Mouse (Mus musculus) olfactory bulb, adult 2 months (tissue): ENCODE results near the gene Stx2. TPM values are rescaled to one million over a fixed set of nuclear protein-coding genes. Genes with fewer than 3 reads are reported as not detected.
A peak's percentile ranks its signal among the peaks of the same experiment; 100 is the strongest.

Experiments used
- H3K27ac ChIP-seq: fragments of 200-500 bp; 2 replicates; pipeline ENCODE4 v1.5.1; 2012; ENCODE audit warnings: low read depth, low read length; ENCODE audit not compliant: insufficient read depth
- H3K4me1 ChIP-seq: fragments of 200-500 bp; 2 replicates; pipeline ENCODE4 v1.6.1; 2012; ENCODE audit warnings: low read length; ENCODE audit not compliant: control insufficient read depth, insufficient read depth
- H3K4me3 ChIP-seq: fragments of 200-500 bp; 2 replicates; pipeline ENCODE4 v1.5.1; 2012; ENCODE audit warnings: mild to moderate bottlenecking, low read depth, low read length, moderate library complexity; ENCODE audit not compliant: insufficient read depth
- CTCF ChIP-seq: fragments of 200-500 bp; IDR thresholded peaks from 2 replicates; pipeline ENCODE4 v1.5.1; 2012; ENCODE audit warnings: low read depth, mild to moderate bottlenecking, low read length, moderate library complexity; ENCODE audit not compliant: insufficient read depth
- POLR2A ChIP-seq: fragments of 200-500 bp; IDR thresholded peaks from 2 replicates; pipeline ENCODE4 v1.6.1; 2012; ENCODE audit warnings: mild to moderate bottlenecking, low read depth, low read length, moderate library complexity; ENCODE audit not compliant: insufficient read depth
- WGBS: fragments of 180-500 bp; shearing (Covaris S2); methylation state at CpG from one replicate; pipeline ENCODE4 v1.1.7; 2018; 5-methylcytosine and 5-hydroxymethylcytosine counted together
- polyA plus RNA-seq: library from polyadenylated mRNA; stranded (reverse); fragments of >200 nt; gene quantifications from 2 replicates; pipeline ENCODE4 v1.2.4, GENCODE M21; 2012; ENCODE audit warnings: low replicate concordance; ENCODE audit not compliant: missing spikeins, insufficient read depth, insufficient read length

Stx2 gene
- not detected in 2 replicates for polyA plus RNA-seq

DNA sequence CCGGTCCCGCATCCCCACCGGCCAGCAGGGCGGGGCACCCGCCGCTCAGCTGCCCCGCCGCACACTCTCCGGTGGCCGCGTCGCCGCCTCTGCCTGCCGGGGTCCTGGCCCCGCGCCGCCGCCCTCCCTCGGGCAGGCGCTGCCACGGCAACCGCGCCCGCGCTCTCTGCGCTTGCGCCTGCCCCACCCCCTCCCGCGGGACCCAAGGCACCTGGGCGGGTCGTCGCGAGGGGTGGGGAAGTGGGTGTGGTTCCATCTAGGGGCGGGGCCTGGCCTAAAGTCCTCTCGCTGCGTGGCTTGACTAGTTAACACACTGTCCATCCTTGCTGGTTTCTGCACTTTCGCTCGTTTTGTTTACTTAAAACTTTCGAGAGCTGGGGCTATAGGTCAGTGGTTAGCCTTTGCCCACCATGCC, at the start of gene Stx2:
Gene Stx2, minus strand, starts transcription at position 163 of the 415 bp plus-strand sequence.
- H3K27ac ChIP-seq, result no peak within 1 kb of the TSS

DNA sequence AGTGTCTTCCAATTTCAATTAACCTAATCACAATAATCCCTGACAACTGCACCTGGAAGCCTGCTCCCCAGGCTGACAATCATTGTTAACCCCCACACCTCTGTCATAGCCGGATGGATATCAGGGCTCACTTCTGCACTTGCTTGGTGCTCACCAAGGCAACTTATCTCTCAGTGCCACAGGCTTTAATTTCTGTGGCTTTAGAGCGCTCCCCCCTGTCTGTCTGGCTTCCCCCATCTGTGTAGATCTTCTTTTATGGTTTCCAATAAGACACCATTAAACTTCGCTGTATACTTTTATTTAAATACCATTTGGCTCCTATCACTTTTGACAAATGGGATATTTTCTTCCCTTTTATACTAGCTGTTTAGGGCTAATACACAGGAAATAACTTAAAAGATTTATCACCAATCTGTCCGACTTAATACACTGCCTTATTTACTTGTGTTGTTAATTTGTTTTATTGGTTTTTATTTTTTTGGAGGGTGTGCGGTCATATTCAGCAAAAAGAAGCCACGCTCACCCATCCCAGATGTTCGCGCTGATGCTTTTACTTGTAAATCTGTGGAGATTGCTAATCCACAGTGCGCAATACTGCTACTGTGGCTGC, 46.4 kb upstream of the Stx2 start:
- Histone ChIP-seq H3K4me1 (peaks cover 7% of the 10 kb centered on the region), H3K4me3 (no peak overlapping the region), H3K27ac (no peak overlapping the region)
- TF ChIP-seq POLR2A, result no peak
- TF ChIP-seq CTCF, result no peak
- WGBS, result 93% methylated on average over 9 of the region's 9 CpGs

More for the DNA sequence above, at the start of gene Stx2:
- TF ChIP-seq CTCF (no peak), POLR2A (peak; percentile 55; the same call in 1 of the 2 replicates)
- H3K4me3 ChIP-seq, result peak within 1 kb of the TSS; percentile 87
- H3K4me1 ChIP-seq, result peaks cover 20% of the 10 kb centered on the region
- under 1% methylated on average over 39 of the region's 39 CpGs for WGBS

DNA sequence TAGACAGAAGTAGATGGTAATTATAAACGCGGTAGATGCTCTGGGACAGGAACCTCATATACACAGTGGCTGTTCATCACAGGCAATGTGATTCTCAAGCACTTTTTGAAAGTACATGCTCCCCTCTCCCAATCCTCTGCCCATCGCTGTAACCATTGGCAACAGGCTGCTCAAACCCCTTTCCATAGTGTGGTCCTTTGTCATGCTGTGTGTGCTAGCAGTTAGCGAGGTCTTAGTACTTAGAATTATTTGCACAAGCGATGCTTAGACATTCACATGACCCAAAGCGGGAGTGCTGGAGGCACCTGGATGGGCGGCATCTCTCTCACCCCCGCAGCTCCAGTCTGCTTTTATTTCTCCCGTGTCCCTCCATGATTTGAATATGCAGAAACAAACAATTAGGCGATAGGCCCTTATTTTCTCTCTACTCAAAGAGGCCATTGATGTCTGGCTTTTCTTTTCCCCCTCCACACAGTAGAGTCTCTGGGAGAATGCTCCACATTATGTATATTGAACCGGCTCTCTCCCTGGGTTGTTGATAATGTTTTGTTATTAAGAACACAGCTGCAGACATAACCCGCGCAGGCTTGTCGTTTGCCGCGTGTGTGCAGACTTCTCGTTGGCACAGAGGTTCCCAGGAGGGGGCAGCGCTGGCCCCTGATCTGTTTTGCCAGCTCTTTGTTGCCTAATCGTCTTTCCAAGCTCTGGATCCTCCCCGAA, 44.4 kb upstream of the Stx2 start:
- Histone ChIP-seq H3K4me1 (peaks cover 7% of the 10 kb centered on the region), H3K27ac (no peak overlapping the region), H3K4me3 (no peak overlapping the region)
- 12% methylated on average over 20 of the region's 20 CpGs for WGBS
- TF ChIP-seq CTCF (no peak), POLR2A (no peak)

DNA sequence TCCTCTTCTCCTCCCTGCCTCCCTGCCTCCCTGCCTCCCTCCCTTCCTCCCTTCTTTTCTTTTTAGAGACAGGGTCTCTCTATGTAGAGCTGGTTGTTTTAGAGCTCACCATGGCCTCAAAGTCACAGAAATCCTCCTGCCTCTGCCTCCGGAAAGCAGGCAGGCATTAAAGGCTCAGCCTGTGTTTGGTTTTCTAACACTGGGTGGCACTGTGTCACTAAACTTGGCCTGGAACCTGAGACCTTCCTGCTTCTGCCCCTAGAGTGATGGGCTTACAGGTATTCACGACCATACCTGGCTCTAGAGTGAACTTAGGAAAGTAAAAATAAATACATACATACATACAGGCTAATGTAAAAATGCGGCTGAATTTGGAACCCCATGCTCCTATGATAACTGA, 43.5 kb upstream of the Stx2 start:
- 92% methylated on average over 3 of the region's 3 CpGs for WGBS
- Histone ChIP-seq H3K4me1 (peaks cover 7% of the 10 kb centered on the region), H3K27ac (no peak overlapping the region), H3K4me3 (no peak overlapping the region)
- no peak for TF ChIP-seq POLR2A
- no peak for TF ChIP-seq CTCF

DNA sequence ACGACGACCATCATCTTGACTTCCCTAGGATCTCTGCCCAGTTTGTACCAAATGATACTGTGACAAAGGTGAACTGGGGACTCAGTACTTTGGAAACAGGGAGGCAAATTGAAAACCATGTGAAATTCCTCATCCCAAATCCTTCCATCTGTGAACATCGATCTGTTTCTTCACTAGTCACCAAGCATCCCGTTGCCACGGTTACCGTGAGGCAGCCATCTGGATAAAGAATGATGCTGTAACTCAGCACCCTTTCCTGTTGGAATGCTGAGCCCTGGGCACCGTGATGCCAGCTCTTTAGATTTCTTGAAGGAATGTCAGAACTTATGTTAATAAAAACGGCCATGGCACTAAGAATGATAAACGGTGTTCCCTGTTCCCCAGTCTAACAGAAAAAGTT, 41.0 kb upstream of the Stx2 start:
- TF ChIP-seq CTCF, result no peak
- TF ChIP-seq POLR2A, result no peak
- H3K4me1 ChIP-seq, result peaks cover 7% of the 10 kb centered on the region
- H3K4me3 ChIP-seq, result no peak overlapping the region
- WGBS, result 62% methylated on average over 9 of the region's 9 CpGs
- H3K27ac ChIP-seq, result no peak overlapping the region

DNA sequence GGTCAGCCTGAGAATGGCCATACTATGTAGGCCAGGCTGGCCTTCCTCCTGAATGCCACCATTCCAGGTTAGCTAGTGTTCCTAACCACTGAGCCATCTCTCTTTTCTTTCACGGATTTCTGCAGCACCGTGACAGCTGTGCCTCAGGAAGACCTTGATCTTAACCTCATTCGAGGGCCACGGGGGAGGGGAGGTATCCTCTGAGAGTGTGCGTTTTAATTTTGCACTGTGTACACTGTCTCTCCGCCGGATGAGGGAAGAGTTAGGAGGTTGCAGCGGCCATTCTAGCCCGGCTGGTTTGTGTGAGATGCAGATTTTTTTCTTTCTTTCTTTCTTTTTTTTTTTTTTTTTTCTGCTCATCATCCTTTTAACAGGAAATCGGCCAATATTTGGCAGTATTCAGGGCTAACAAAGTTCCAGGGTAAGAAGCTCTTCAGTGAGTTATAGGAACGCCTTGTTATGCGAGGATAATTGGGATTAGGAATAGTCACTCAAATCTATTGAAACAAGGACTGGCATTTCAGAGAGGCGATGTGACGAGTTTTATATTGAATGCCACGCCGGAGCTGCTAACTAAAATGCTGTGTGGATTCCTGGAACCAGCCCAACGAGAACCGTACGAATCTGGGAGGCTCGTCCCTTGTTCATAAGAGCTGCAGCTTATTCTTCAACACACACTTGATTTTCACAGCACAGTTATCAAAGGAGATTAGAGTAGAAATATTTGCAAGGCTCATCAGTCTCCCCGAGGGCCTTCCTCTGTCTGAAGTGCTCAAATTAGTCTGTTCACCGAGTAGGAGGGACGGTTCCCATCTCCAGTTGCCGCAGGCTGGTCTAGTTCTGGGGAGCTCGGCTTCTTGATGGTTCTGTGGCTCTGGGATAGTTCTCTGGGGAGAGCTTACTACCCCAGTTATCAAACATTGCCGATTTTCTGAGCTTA, 37.5 kb upstream of the Stx2 start:
- TF ChIP-seq POLR2A, result no peak
- TF ChIP-seq CTCF, result no peak
- no peak overlapping the region for H3K27ac ChIP-seq
- 37% methylated on average over 26 of the region's 26 CpGs for WGBS

DNA sequence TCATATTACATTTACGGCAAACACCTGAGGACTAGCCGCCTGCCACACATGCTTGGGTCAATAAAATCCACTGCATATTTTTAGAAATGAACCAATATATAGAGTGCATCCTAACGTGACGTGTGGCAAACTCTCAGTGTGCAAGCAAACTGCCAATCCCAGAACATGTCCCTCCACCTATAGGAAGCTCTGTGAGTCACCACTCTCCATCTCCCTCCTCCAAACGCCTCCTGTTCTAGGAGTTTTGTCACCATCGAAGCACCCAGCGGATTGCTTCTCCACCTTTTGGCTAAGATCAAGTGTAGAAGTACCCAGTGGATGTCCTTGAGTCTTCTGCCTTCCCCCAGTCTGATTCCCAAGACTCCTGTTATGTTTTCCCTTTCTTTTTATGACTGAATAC, 29.4 kb upstream of the Stx2 start:
- TF ChIP-seq CTCF (no peak), POLR2A (no peak)
- Histone ChIP-seq H3K4me3 (no peak overlapping the region), H3K4me1 (no peaks in the 10 kb centered on the region), H3K27ac (no peak overlapping the region)
- WGBS, result 86% methylated on average over 7 of the region's 7 CpGs

More for the DNA sequence above, 37.5 kb upstream of the Stx2 start:
- no peak overlapping the region for H3K4me3 ChIP-seq
- H3K4me1 ChIP-seq, result 0 out of 2 replicates have a peak, but pooled peaks cover 2% of the 10 kb centered on the region

DNA sequence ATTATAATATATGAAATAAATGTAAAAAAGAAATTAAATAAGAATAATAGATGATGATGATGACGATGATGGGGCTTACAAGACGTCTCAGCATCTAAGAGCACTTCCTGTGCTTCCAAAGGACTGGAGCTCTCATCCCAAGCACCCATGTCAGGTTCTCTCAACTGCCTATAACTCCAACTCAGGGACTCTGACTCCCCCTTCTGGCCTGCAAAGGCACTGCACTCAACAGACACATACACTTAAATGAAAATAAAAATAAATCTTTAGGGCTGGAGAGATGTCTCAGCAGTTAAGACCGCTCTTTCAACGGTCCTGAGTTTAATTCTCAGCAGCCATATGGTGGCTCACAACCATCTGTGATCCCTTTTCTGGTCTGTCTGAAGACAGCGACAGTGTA, 28.3 kb upstream of the Stx2 start:
- no peaks in the 10 kb centered on the region for H3K4me1 ChIP-seq
- no peak overlapping the region for H3K27ac ChIP-seq
- TF ChIP-seq CTCF (no peak), POLR2A (no peak)
- no peak overlapping the region for H3K4me3 ChIP-seq
- whole genome bisulfite sequencing, result 93% methylated on average over 5 of the region's 5 CpGs
